Mouse (Mus musculus) lung, embryonic 14.5 days (tissue): ENCODE measurements at regions not wholly inside any gene's neighbourhood (a gene's known extent, or its start where the extent isn't known, plus 50 kb on each side); places are given as distances from the start of the nearest gene placed in this dataset.

Experiments
- ATAC-seq: fragments of 200-750 bp; cut with Nextera tagmentation; 2 replicates; pipeline ENCODE4 v1.8.0; 2017; ENCODE audit warnings: mild to moderate bottlenecking, moderate TSS enrichment, moderate library complexity; ENCODE audit not compliant: insufficient read depth
- DNase-seq: peaks from one replicate; pipeline ENCODE4 v3.0.0-alpha.2; 2015
- H3K27ac ChIP-seq: fragments of 300-500 bp; sonication (generic); 2 replicates; pipeline ENCODE4 v1.5.1; 2014; ENCODE audit warnings: low read depth, mild to moderate bottlenecking, moderate library complexity
- H3K27me3 ChIP-seq: fragments of 300-500 bp; sonication (generic); 2 replicates; pipeline ENCODE4 v1.6.1; 2014; ENCODE audit warnings: low read length, control low read depth; ENCODE audit not compliant: insufficient read depth
- H3K36me3 ChIP-seq: fragments of 300-500 bp; sonication (generic); 2 replicates; pipeline ENCODE4 v1.6.1; 2014; ENCODE audit warnings: control low read depth; ENCODE audit not compliant: insufficient read depth
- H3K4me1 ChIP-seq: fragments of 300-500 bp; sonication (generic); 2 replicates; pipeline ENCODE4 v1.6.1; 2014; ENCODE audit warnings: antibody characterized with exemption, control low read depth; ENCODE audit not compliant: insufficient read depth
- H3K4me2 ChIP-seq: fragments of 300-500 bp; sonication (generic); 2 replicates; pipeline ENCODE4 v1.6.1; 2014; ENCODE audit warnings: mild to moderate bottlenecking
- H3K4me3 ChIP-seq: fragments of 300-500 bp; sonication (generic); 2 replicates; pipeline ENCODE4 v1.5.1; 2014; ENCODE audit warnings: low read depth, low read length
- H3K9ac ChIP-seq: fragments of 300-500 bp; sonication (generic); 2 replicates; pipeline ENCODE4 v1.6.1; 2014
- H3K9me3 ChIP-seq: fragments of 300-500 bp; sonication (generic); 2 replicates; pipeline ENCODE4 v1.6.1; 2016; ENCODE audit warnings: low read depth, low read length, control low read depth
- CTCF ChIP-seq: IDR thresholded peaks from 2 replicates; pipeline ENCODE4 v1.5.1; 2016; ENCODE audit warnings: antibody characterized with exemption, low read depth
- WGBS: fragments of 180-500 bp; shearing (Covaris S2); extraction: QIAGEN DNeasy Blood & Tissue Kit; methylation state at CpG from one replicate; pipeline ENCODE4 v1.1.7; 2014; 5-methylcytosine and 5-hydroxymethylcytosine counted together

- no peak overlapping the region for H3K27ac ChIP-seq
- no peak overlapping the region for H3K4me3 ChIP-seq
- TF ChIP-seq CTCF: 0 out of 2 replicates have a peak, but pooled peaks have one; percentile 12
- H3K36me3 ChIP-seq: no peaks in the 10 kb centered on the region
- 90% methylated on average over 2 of the region's 2 CpGs for WGBS
- H3K4me1 ChIP-seq: no peaks in the 10 kb centered on the region
- no peaks in the 10 kb centered on the region for H3K27me3 ChIP-seq
- no peak for DNase-seq
- H3K9me3 ChIP-seq: no peaks in the 10 kb centered on the region
- no peak overlapping the region for H3K9ac ChIP-seq
- ATAC-seq: no peak
- H3K4me2 ChIP-seq: no peak overlapping the region
Observed at GRCm38 (mm10) chr5:126350936-126351335, 819.4 kb downstream of the Tmem132b start.

GRCm38 (mm10) chr5:126369436-126369835 is 837.9 kb downstream of the Tmem132b start:
- no peak overlapping the region for H3K9ac ChIP-seq
- H3K27me3 ChIP-seq: no peaks in the 10 kb centered on the region
- no peaks in the 10 kb centered on the region for H3K4me1 ChIP-seq
- DNase-seq: no peak
- ATAC-seq: no peak
- no peaks in the 10 kb centered on the region for H3K36me3 ChIP-seq
- WGBS: 77% methylated on average over 2 of the region's 2 CpGs
- no peak overlapping the region for H3K4me2 ChIP-seq
- no peak overlapping the region for H3K4me3 ChIP-seq
- H3K9me3 ChIP-seq: no peaks in the 10 kb centered on the region
- no peak for TF ChIP-seq CTCF
- H3K27ac ChIP-seq: no peak overlapping the region

- H3K36me3 ChIP-seq: no peaks in the 10 kb centered on the region
- TF ChIP-seq CTCF: no peak
- H3K4me2 ChIP-seq: no peak overlapping the region
- H3K9ac ChIP-seq: no peak overlapping the region
- no peak for DNase-seq
- no peaks in the 10 kb centered on the region for H3K9me3 ChIP-seq
- H3K4me3 ChIP-seq: no peak overlapping the region
- no peak overlapping the region for H3K27ac ChIP-seq
- H3K4me1 ChIP-seq: no peaks in the 10 kb centered on the region
- WGBS: 41% methylated on average over 1 of the region's 1 CpGs
- no peaks in the 10 kb centered on the region for H3K27me3 ChIP-seq
- no peak for ATAC-seq
Observed at GRCm38 (mm10) chr5:126392306-126392705, 849.3 kb upstream of the Tmem132c start.

- Histone ChIP-seq H3K36me3 (no peaks in the 10 kb centered on the region), H3K27me3 (no peaks in the 10 kb centered on the region), H3K4me2 (no peak overlapping the region), H3K9me3 (no peaks in the 10 kb centered on the region), H3K9ac (no peak overlapping the region), H3K27ac (no peak overlapping the region), H3K4me3 (no peak overlapping the region), H3K4me1 (no peaks in the 10 kb centered on the region)
- DNase-seq (no peak), ATAC-seq (no peak)
- TF ChIP-seq CTCF: peak; percentile 5; the same call in 1 of the 2 replicates
- WGBS: 41% methylated on average over 8 of the region's 8 CpGs
Observed at GRCm38 (mm10) chr5:126395331-126395730, 846.3 kb upstream of the Tmem132c start.

GRCm38 (mm10) chr5:126431748-126432147 is 809.9 kb upstream of the Tmem132c start:
- no peak overlapping the region for H3K4me3 ChIP-seq
- H3K27ac ChIP-seq: no peak overlapping the region
- peak; percentile 17; the same call in 1 of the 2 replicates for TF ChIP-seq CTCF
- no peaks in the 10 kb centered on the region for H3K4me1 ChIP-seq
- no peaks in the 10 kb centered on the region for H3K27me3 ChIP-seq
- ATAC-seq: no peak
- 91% methylated on average over 1 of the region's 1 CpGs for WGBS
- H3K9me3 ChIP-seq: no peaks in the 10 kb centered on the region
- no peak for DNase-seq
- no peak overlapping the region for H3K4me2 ChIP-seq
- H3K9ac ChIP-seq: no peak overlapping the region
- no peaks in the 10 kb centered on the region for H3K36me3 ChIP-seq

GRCm38 (mm10) chr5:126438696-126439095 is 802.9 kb upstream of the Tmem132c start:
- Histone ChIP-seq H3K9me3 (no peaks in the 10 kb centered on the region), H3K27ac (no peak overlapping the region), H3K4me2 (no peak overlapping the region), H3K36me3 (no peaks in the 10 kb centered on the region), H3K4me3 (no peak overlapping the region), H3K27me3 (no peaks in the 10 kb centered on the region), H3K4me1 (no peaks in the 10 kb centered on the region), H3K9ac (no peak overlapping the region)
- ATAC-seq (no peak), DNase-seq (no peak)
- no peak for TF ChIP-seq CTCF
- 81% methylated on average over 1 of the region's 1 CpGs for whole genome bisulfite sequencing

- H3K9me3 ChIP-seq: no peaks in the 10 kb centered on the region
- H3K4me3 ChIP-seq: no peak overlapping the region
- no peaks in the 10 kb centered on the region for H3K27me3 ChIP-seq
- no peaks in the 10 kb centered on the region for H3K4me1 ChIP-seq
- no peaks in the 10 kb centered on the region for H3K36me3 ChIP-seq
- TF ChIP-seq CTCF: no peak
- WGBS: 85% methylated on average over 1 of the region's 1 CpGs
- DNase-seq: no peak
- H3K9ac ChIP-seq: no peak overlapping the region
- ATAC-seq: no peak
- H3K27ac ChIP-seq: no peak overlapping the region
- no peak overlapping the region for H3K4me2 ChIP-seq
Observed at GRCm38 (mm10) chr5:126440516-126440915, 801.1 kb upstream of the Tmem132c start.

GRCm38 (mm10) chr5:126475761-126476160 is 765.8 kb upstream of the Tmem132c start:
- WGBS: 71% methylated on average over 3 of the region's 3 CpGs
- no peak for TF ChIP-seq CTCF
- no peaks in the 10 kb centered on the region for H3K4me1 ChIP-seq

More at GRCm38 (mm10) chr5:126475761-126476160, 765.8 kb upstream of the Tmem132c start:
- Histone ChIP-seq H3K27me3 (no peaks in the 10 kb centered on the region), H3K9me3 (no peaks in the 10 kb centered on the region), H3K36me3 (no peaks in the 10 kb centered on the region), H3K4me2 (no peak overlapping the region), H3K4me3 (no peak overlapping the region), H3K27ac (no peak overlapping the region), H3K9ac (no peak overlapping the region)
- no peak for DNase-seq
- ATAC-seq: no peak
